Comparison of ENCODE assay signal across 11 mouse cellular contexts in genomic region chr6:113600543-113601139, GRCm38 (mm10). TPM values are rescaled to one million over a fixed set of nuclear protein-coding genes. Genes with fewer than 3 reads are reported as not detected.
A peak's percentile ranks its signal among the peaks of the same experiment; 100 is the strongest.
DNase-seq lines count a peak whose midpoint lies in the region; ATAC-seq and TF ChIP-seq lines count a peak whose summit lies in the region.
"Had no signal": no experiment of that assay in that cellular context is flagged by ENCODE, and none has a peak within 500 bp of the region (broad histone marks: within the 10 kb centered on the region; RNA-seq: fewer than 3 reads in every experiment).

TSS of gene Fancd2os (minus strand) at chr6:113600715.

- no peak for TF ChIP-seq CTCF in layer of hippocampus, adult 2 months (conservative IDR thresholded peaks at IDR 0.05)

- peak within 1 kb of the TSS; percentile 2; the same call in 1 of the 2 replicates for H3K4me3 ChIP-seq in layer of hippocampus, adult 2 months
- H3K4me3 ChIP-seq in embryonic facial prominence, embryonic 11.5 days (ENCODE audit: low read depth, low read length) = no peak within 1 kb of the TSS
- H3K4me3 ChIP-seq in neural tube, embryonic 12.5 days = no peak within 1 kb of the TSS
- H3K4me3 ChIP-seq in heart, embryonic 12.5 days = no peak within 1 kb of the TSS
- H3K4me3 ChIP-seq: heart, adult 2 months had no signal

- H3K9ac ChIP-seq in embryonic facial prominence, embryonic 11.5 days (replicated peaks; ENCODE audit: low read length) = 0 out of 2 replicates have a peak within 1 kb of the TSS, but pooled peaks have one; percentile 37
- H3K9ac ChIP-seq in neural tube, embryonic 12.5 days = no peak within 1 kb of the TSS
- no peak within 1 kb of the TSS for H3K9ac ChIP-seq in heart, embryonic 12.5 days

- H3K27ac ChIP-seq in layer of hippocampus, adult 2 months = peak within 1 kb of the TSS; percentile 58
- no peak within 1 kb of the TSS for H3K27ac ChIP-seq in embryonic facial prominence, embryonic 11.5 days (replicated peaks; ENCODE audit: low read depth, low read length)
- H3K27ac ChIP-seq in neural tube, embryonic 12.5 days = no peak within 1 kb of the TSS
- no peak within 1 kb of the TSS for H3K27ac ChIP-seq in heart, embryonic 12.5 days (ENCODE audit: poor library complexity, severe bottlenecking)
- H3K27ac ChIP-seq: heart, adult 2 months had no signal

- no peaks in the 10 kb centered on the region for H3K27me3 ChIP-seq in embryonic facial prominence, embryonic 11.5 days (ENCODE audit: control insufficient read depth, insufficient read depth, low read length)
- H3K27me3 ChIP-seq in neural tube, embryonic 12.5 days (replicated peaks) = no peaks in the 10 kb centered on the region
- H3K27me3 ChIP-seq in heart, embryonic 12.5 days (replicated peaks) = no peaks in the 10 kb centered on the region

- no peaks in the 10 kb centered on the region; the same call in 1 of the 2 replicates for H3K36me3 ChIP-seq in embryonic facial prominence, embryonic 11.5 days (replicated peaks; ENCODE audit: control insufficient read depth, insufficient read depth, low read depth, low read length)
- no peaks in the 10 kb centered on the region for H3K36me3 ChIP-seq in neural tube, embryonic 12.5 days
- peaks cover 3% of the 10 kb centered on the region; the same call in 1 of the 2 replicates for H3K36me3 ChIP-seq in heart, embryonic 12.5 days

- WGBS in embryonic facial prominence, embryonic 11.5 days = 45% methylated on average over 23 of the region's 23 CpGs
- WGBS in neural tube, embryonic 12.5 days = 37% methylated on average over 23 of the region's 23 CpGs
- 56% methylated on average over 23 of the region's 23 CpGs for WGBS in heart, embryonic 12.5 days

- no peaks in the 10 kb centered on the region for H3K9me3 ChIP-seq in embryonic facial prominence, embryonic 11.5 days (replicated peaks; ENCODE audit: control insufficient read depth, low read length)
- H3K9me3 ChIP-seq in neural tube, embryonic 12.5 days = no peaks in the 10 kb centered on the region
- H3K9me3 ChIP-seq in heart, embryonic 12.5 days (replicated peaks) = no peaks in the 10 kb centered on the region

- H3K4me1 ChIP-seq in embryonic facial prominence, embryonic 11.5 days (ENCODE audit: control insufficient read depth, insufficient read depth, low read length) = no peaks in the 10 kb centered on the region
- peaks cover 11% of the 10 kb centered on the region for H3K4me1 ChIP-seq in neural tube, embryonic 12.5 days
- H3K4me1 ChIP-seq in heart, embryonic 12.5 days (replicated peaks) = peaks cover 3% of the 10 kb centered on the region

- H3K4me2 ChIP-seq in embryonic facial prominence, embryonic 11.5 days (ENCODE audit: low read depth, low read length) = no peak within 1 kb of the TSS
- peak within 1 kb of the TSS; percentile 16; the same call in 1 of the 2 replicates for H3K4me2 ChIP-seq in neural tube, embryonic 12.5 days (replicated peaks)
- no peak within 1 kb of the TSS for H3K4me2 ChIP-seq in heart, embryonic 12.5 days

- peak; percentile 27 for DNase-seq in adrenal gland, postnatal 14 days
- DNase-seq in adrenal gland, adult 18-20 months (ENCODE audit: low spot score in 2 of 2) = no peak
- no peak for DNase-seq in layer of hippocampus, adult 2 months (ENCODE audit: low spot score in 2 of 2)
- no peak for DNase-seq in layer of hippocampus, adult 18-20 months (ENCODE audit: low spot score in 2 of 2)
- DNase-seq in embryonic facial prominence, embryonic 11.5 days (ENCODE audit: low spot score) = peak; percentile 23
- DNase-seq in natural killer cell, adult 2 months (ENCODE audit: low spot score in 2 of 2) = no peak
- DNase-seq: cerebellum, adult 2 months; heart, adult 2 months; lung, postnatal 10 days had no signal

- ATAC-seq in embryonic facial prominence, embryonic 11.5 days (replicated peaks; ENCODE audit: insufficient number of reproducible peaks, low FRiP score, low TSS enrichment, low read depth) = no peak
- ATAC-seq in neural tube, embryonic 12.5 days (ENCODE audit: low FRiP score, low read depth) = no peak
- no peak for ATAC-seq in heart, embryonic 12.5 days (ENCODE audit: insufficient number of reproducible peaks, low FRiP score)

RNA-seq across cellular contexts. Expression of gene Fancd2os, which starts in this region (rescaled TPM):
- not detected in 2 replicates for total RNA-seq in adrenal gland, postnatal 14 days (2021)
- total RNA-seq in adrenal gland, adult 18-20 months (2021) = not detected
- total RNA-seq in layer of hippocampus, adult 2 months (2021) = under 1 TPM; 0.33 to 0.86 TPM
- total RNA-seq in layer of hippocampus, adult 18-20 months (2021) = under 1 TPM; 0.27 to 0.41 TPM
- 0.20 TPM in 1 of 2 replicates, not detected in the other for polyA plus RNA-seq in embryonic facial prominence, embryonic 11.5 days (2014; fragmentation: Nextera tagmentation; extraction: Ambion mirVana)
- polyA plus RNA-seq in neural tube, embryonic 12.5 days (2016; fragmentation: Nextera tagmentation; extraction: Ambion mirVana) = 0.19 TPM in 1 of 2 replicates, not detected in the other
- 0.26 TPM in 1 of 2 replicates, not detected in the other for polyA plus RNA-seq in heart, embryonic 12.5 days (2016; fragmentation: Nextera tagmentation; extraction: Ambion mirVana)
- total RNA-seq: heart, adult 2 months had no signal
- polyA plus RNA-seq: cerebellum, adult 2 months; heart, adult 2 months had no signal

Comparison
In these comparisons a context has a peak if more than half of its experiments do, and no peak if none do; other contexts are left out.
1. Peak in DNase-seq in adrenal gland, postnatal 14 days; RNA of the gene not detected or under 1 TPM.
2. Peak in DNase-seq and H3K9ac ChIP-seq in embryonic facial prominence, embryonic 11.5 days; RNA of the gene not detected or under 1 TPM.